Mouse (Mus musculus) megakaryocyte, embryonic 14.5 days (primary cell): ENCODE results near the gene Tmem164.

Source experiments
- FLI1 ChIP-seq: IDR thresholded peaks from 2 replicates; pipeline ENCODE4 v1.6.1; 2012; ENCODE audit warnings: low read length, inconsistent platforms, mixed read lengths
- GATA1 ChIP-seq: IDR thresholded peaks from 3 replicates; pipeline ENCODE4 v1.6.1; 2012; ENCODE audit warnings: mixed read lengths, low read length, inconsistent platforms, borderline replicate concordance

DNA sequence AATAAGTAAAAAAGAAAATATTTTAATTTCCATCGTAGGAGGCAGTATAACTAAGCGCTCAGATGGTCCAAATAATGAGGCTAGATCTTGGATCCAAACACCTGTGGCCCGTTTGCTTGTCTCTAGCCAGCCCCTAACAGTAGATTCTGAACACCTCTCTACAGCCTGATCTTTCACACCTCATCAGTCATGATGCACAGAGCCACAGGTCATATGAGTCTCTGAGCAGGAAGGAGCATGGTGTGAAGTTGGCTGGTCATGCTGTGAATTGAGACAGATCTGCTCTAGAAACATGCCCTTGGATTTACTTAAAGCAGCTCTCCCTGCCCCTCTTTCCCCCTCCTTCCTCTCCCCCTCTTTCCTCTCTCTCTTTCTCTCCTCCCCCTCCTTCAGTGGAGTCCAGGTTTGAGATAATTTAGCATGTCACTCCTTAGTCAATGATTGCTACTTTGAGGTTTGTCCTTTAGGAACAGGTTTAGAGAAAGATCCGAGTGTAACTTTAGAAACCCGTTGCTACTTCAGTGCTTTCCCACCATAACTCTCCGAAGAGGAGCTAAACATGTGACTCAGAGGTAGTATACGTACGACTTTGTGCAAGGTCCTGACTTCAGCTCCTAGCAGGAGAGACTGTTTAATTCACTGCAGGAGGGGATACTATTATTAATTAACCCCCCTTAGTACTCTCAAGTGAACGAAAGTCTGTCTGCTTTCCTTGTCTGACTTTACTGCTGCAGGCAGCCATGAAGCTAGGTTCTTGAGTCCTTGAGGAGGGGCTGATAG is 11.7 kb upstream of the Tmem164 start:
- TF ChIP-seq GATA1 (no peak), FLI1 (no peak)
